ENCODE assay signal across 8 mouse cellular contexts in genomic region chr12:86103391-86103790, GRCm38 (mm10). TPM values are rescaled to one million over a fixed set of nuclear protein-coding genes. Genes with fewer than 3 reads are reported as not detected.
A peak's percentile ranks its signal among the peaks of the same experiment; 100 is the strongest.
DNase-seq lines count a peak whose midpoint lies in the region; ATAC-seq and TF ChIP-seq lines count a peak whose summit lies in the region.

No protein-coding gene starts in this region.

- no peak overlapping the region for H3K4me2 ChIP-seq in neural tube, embryonic 14.5 days (ENCODE audit: low read depth, low read length)

- peaks cover 6% of the 10 kb centered on the region; the same call in 1 of the 2 replicates for H3K4me1 ChIP-seq in heart, adult 2 months (ENCODE audit: control insufficient read depth, insufficient read depth, low read length)
- peaks cover 13% of the 10 kb centered on the region; the same call in 1 of the 2 replicates for H3K4me1 ChIP-seq in neural tube, embryonic 14.5 days (ENCODE audit: control insufficient read depth, insufficient read depth, low read length)

- no peak for TF ChIP-seq EP300 in heart, adult 2 months (IDR thresholded peaks at IDR 0.05; ENCODE audit: insufficient read depth, low read depth, low read length)

- no peak for TF ChIP-seq POLR2A in heart, adult 2 months (IDR thresholded peaks at IDR 0.05; ENCODE audit: insufficient read depth, low read depth, low read length)

- WGBS in heart, adult 2 months = 56% methylated on average over 11 of the region's 11 CpGs
- WGBS in neural tube, embryonic 14.5 days = 37% methylated on average over 11 of the region's 11 CpGs

- H3K36me3 ChIP-seq in heart, adult 2 months (ENCODE audit: control insufficient read depth, insufficient read depth, low read length) = no peaks in the 10 kb centered on the region
- no peaks in the 10 kb centered on the region for H3K36me3 ChIP-seq in neural tube, embryonic 14.5 days (ENCODE audit: control insufficient read depth, insufficient read depth, low read length)

- no peak for ATAC-seq in neural tube, embryonic 14.5 days (ENCODE audit: low read depth)

- H3K4me3 ChIP-seq in heart, adult 2 months = no peak overlapping the region
- no peak overlapping the region for H3K4me3 ChIP-seq in neural tube, embryonic 14.5 days (ENCODE audit: low read depth, low read length)

- DNase-seq in heart, adult 2 months = no peak
- DNase-seq in heart, postnatal 36 days = no peak
- no peak for DNase-seq in neural tube, embryonic 10.5 days (ENCODE audit: extremely low spot score, low spot score)
- peak; percentile 23 to 43 for DNase-seq in lung, adult 18-20 months
- no peak for DNase-seq in thymus, postnatal 36 days
- DNase-seq in ovary, postnatal 14 days (ENCODE audit: low spot score) = no peak
- DNase-seq in adrenal gland, postnatal 10 days = no peak

- no peak overlapping the region for H3K9ac ChIP-seq in heart, adult 2 months (ENCODE audit: low read depth, low read length)
- no peak overlapping the region for H3K9ac ChIP-seq in neural tube, embryonic 14.5 days (replicated peaks; ENCODE audit: low read depth, low read length)

- no peaks in the 10 kb centered on the region for H3K9me3 ChIP-seq in neural tube, embryonic 14.5 days (ENCODE audit: control insufficient read depth, low read length)

- H3K27ac ChIP-seq in heart, adult 2 months = peak overlapping the region; percentile 76
- H3K27ac ChIP-seq in neural tube, embryonic 14.5 days (ENCODE audit: low read depth, low read length) = peak overlapping the region; percentile 35; the same call in 1 of the 2 replicates

- TF ChIP-seq CTCF in heart, adult 2 months (IDR thresholded peaks at IDR 0.05) = no peak

- H3K27me3 ChIP-seq in heart, adult 2 months (ENCODE audit: control insufficient read depth, insufficient read depth, low read length) = no peaks in the 10 kb centered on the region
- no peaks in the 10 kb centered on the region for H3K27me3 ChIP-seq in neural tube, embryonic 14.5 days (ENCODE audit: control insufficient read depth, insufficient read depth, low read length)

- intact Hi-C loops in heart, adult 2 months (cut with DNase I) = no loop called here
- intact Hi-C loops in heart, postnatal 36 days (cut with DNase I) = no loop called here

- H3K79me2 ChIP-seq in heart, adult 2 months (replicated peaks; ENCODE audit: control insufficient read depth, insufficient read depth, low read length) = no peaks in the 10 kb centered on the region

RNA-seq across cellular contexts. Expression of gene Ift43, which starts 21.1 kb away (rescaled TPM):
- 10 to 100 TPM; 21.6 to 26.1 TPM for total RNA-seq in heart, adult 2 months (2021)
- polyA plus RNA-seq in heart, adult 2 months (2012; rRNA removed) = 31.9 and 39.2 TPM in 2 replicates
- total RNA-seq in heart, postnatal 36 days (2021) = 10 to 100 TPM; 25.4 to 26.0 TPM
- 38.1 and 47.7 TPM in 2 replicates for polyA plus RNA-seq in neural tube, embryonic 14.5 days (2014; fragmentation: Nextera tagmentation; extraction: Ambion mirVana)
- 10 to 100 TPM; 25.3 to 25.7 TPM for total RNA-seq in adrenal gland, postnatal 10 days (2021)

RNA-seq across cellular contexts. Expression of gene Tgfb3, which starts 24.6 kb away (rescaled TPM):
- 10 to 100 TPM; 15.2 to 15.4 TPM for total RNA-seq in heart, adult 2 months (2021)
- 14.8 and 18.6 TPM in 2 replicates for polyA plus RNA-seq in heart, adult 2 months (2012; rRNA removed)
- 10 to 100 TPM; 14.4 to 15.2 TPM for total RNA-seq in heart, postnatal 36 days (2021)
- polyA plus RNA-seq in neural tube, embryonic 14.5 days (2014; fragmentation: Nextera tagmentation; extraction: Ambion mirVana) = 2.8 and 4.1 TPM in 2 replicates
- total RNA-seq in adrenal gland, postnatal 10 days (2021) = 10 to 100 TPM; 15.0 to 16.6 TPM

Comparison
In these comparisons a context has a peak if more than half of its experiments do, and no peak if none do; other contexts are left out.
1. DNase-seq: peak in lung, adult 18-20 months (2 of 2); none in heart, adult 2 months (0 of 2), heart, postnatal 36 days (0 of 2), neural tube, embryonic 10.5 days (single experiment), thymus, postnatal 36 days (0 of 2), ovary, postnatal 14 days (single experiment) and adrenal gland, postnatal 10 days (single experiment).